Mouse (Mus musculus) midbrain, embryonic 15.5 days (tissue): ENCODE measurements around the gene Fanca. TPM values are rescaled to one million over a fixed set of nuclear protein-coding genes. Genes with fewer than 3 reads are reported as not detected.

Experiments
- ATAC-seq: fragments of 200-750 bp; cut with Nextera tagmentation; replicated peaks from 2 replicates; pipeline ENCODE4 v1.8.0; 2017; ENCODE audit warnings: moderate TSS enrichment
- H3K27ac ChIP-seq: fragments of 300-500 bp; sonication (generic); 2 replicates; pipeline ENCODE4 v1.5.1; 2015; ENCODE audit warnings: mild to moderate bottlenecking, inconsistent platforms
- H3K27me3 ChIP-seq: fragments of 300-500 bp; sonication (generic); replicated peaks from 2 replicates; pipeline ENCODE4 v1.6.1; 2015; ENCODE audit warnings: inconsistent platforms
- H3K36me3 ChIP-seq: fragments of 300-500 bp; sonication (generic); replicated peaks from 2 replicates; pipeline ENCODE4 v1.6.1; 2015; ENCODE audit warnings: inconsistent platforms
- H3K4me1 ChIP-seq: fragments of 300-500 bp; sonication (generic); 2 replicates; pipeline ENCODE4 v1.6.1; 2015; ENCODE audit warnings: inconsistent platforms
- H3K4me2 ChIP-seq: fragments of 300-500 bp; sonication (generic); 2 replicates; pipeline ENCODE4 v1.6.1; 2015; ENCODE audit warnings: inconsistent platforms, mild to moderate bottlenecking, moderate library complexity
- H3K4me3 ChIP-seq: fragments of 300-500 bp; sonication (generic); 2 replicates; pipeline ENCODE4 v1.5.1; 2015; ENCODE audit warnings: mild to moderate bottlenecking, inconsistent platforms
- H3K9ac ChIP-seq: fragments of 300-500 bp; sonication (generic); 2 replicates; pipeline ENCODE4 v1.6.1; 2015; ENCODE audit warnings: mild to moderate bottlenecking, inconsistent platforms
- H3K9me3 ChIP-seq: fragments of 300-500 bp; sonication (generic); 2 replicates; pipeline ENCODE4 v1.6.1; 2016; ENCODE audit warnings: inconsistent platforms
- WGBS: fragments of 180-500 bp; shearing (Covaris S2); methylation state at CpG from one replicate; pipeline ENCODE4 v1.1.7; 2015; ENCODE audit warnings: mixed read lengths; 5-methylcytosine and 5-hydroxymethylcytosine counted together
- polyA plus RNA-seq: library from polyadenylated mRNA; unstranded; fragments of >200 nt; fragmentation: Nextera tagmentation; extraction: Ambion mirVana; gene quantifications from 2 replicates; pipeline ENCODE4 v1.2.1, GENCODE M21; 2015

Gene Fanca
- polyA plus RNA-seq, result 6.4 and 9.8 TPM in 2 replicates

GRCm38 (mm10) chr8:123318467-123318911 lies at the start of gene Fanca:
Gene Fanca, minus strand, starts transcription at chr8:123318576.
- Histone ChIP-seq H3K9me3 (no peaks in the 10 kb centered on the region), H3K9ac (peak within 1 kb of the TSS; percentile 47), H3K27me3 (no peaks in the 10 kb centered on the region), H3K36me3 (no peaks in the 10 kb centered on the region), H3K4me2 (peak within 1 kb of the TSS; percentile 98), H3K27ac (no peak within 1 kb of the TSS), H3K4me1 (peaks cover 14% of the 10 kb centered on the region), H3K4me3 (peak within 1 kb of the TSS; percentile 52)
- peak; percentile 98 for ATAC-seq
- under 1% methylated on average over 24 of the region's 24 CpGs for WGBS

- 47% methylated on average over 12 of the region's 12 CpGs for WGBS
- H3K4me3 ChIP-seq, result no peak overlapping the region
- H3K27ac ChIP-seq, result peak overlapping the region; percentile 62
- no peaks in the 10 kb centered on the region for H3K9me3 ChIP-seq
- no peaks in the 10 kb centered on the region for H3K27me3 ChIP-seq
- peak; percentile 67; the same call in 1 of the 2 replicates for ATAC-seq
- H3K36me3 ChIP-seq, result peaks cover 45% of the 10 kb centered on the region
- H3K9ac ChIP-seq, result no peak overlapping the region
- H3K4me2 ChIP-seq, result no peak overlapping the region
- 0 out of 2 replicates have a peak, but pooled peaks cover 3% of the 10 kb centered on the region for H3K4me1 ChIP-seq
Measured at GRCm38 (mm10) chr8:123361082-123361739, 42.8 kb upstream of the Fanca start.

- no peak for ATAC-seq
- 26% methylated on average over 11 of the region's 11 CpGs for WGBS
- H3K9ac ChIP-seq, result no peak overlapping the region
- no peaks in the 10 kb centered on the region for H3K9me3 ChIP-seq
- 0 out of 2 replicates have a peak, but pooled peaks cover 4% of the 10 kb centered on the region for H3K4me1 ChIP-seq
- no peak overlapping the region for H3K4me3 ChIP-seq
- no peaks in the 10 kb centered on the region for H3K27me3 ChIP-seq
- H3K4me2 ChIP-seq, result no peak overlapping the region
- 0 out of 2 replicates have a peak, but pooled peaks cover 10% of the 10 kb centered on the region for H3K36me3 ChIP-seq
- no peak overlapping the region for H3K27ac ChIP-seq
Measured at GRCm38 (mm10) chr8:123353216-123353615, 34.8 kb upstream of the Fanca start.

- ATAC-seq, result no peak
- no peak overlapping the region for H3K4me3 ChIP-seq
- WGBS, result 39% methylated on average over 13 of the region's 13 CpGs
- no peak overlapping the region for H3K9ac ChIP-seq
- 0 out of 2 replicates have a peak, but pooled peaks cover 7% of the 10 kb centered on the region for H3K36me3 ChIP-seq
- H3K4me1 ChIP-seq, result 0 out of 2 replicates have a peak, but pooled peaks cover 4% of the 10 kb centered on the region
- no peak overlapping the region for H3K27ac ChIP-seq
- no peak overlapping the region for H3K4me2 ChIP-seq
- no peaks in the 10 kb centered on the region for H3K9me3 ChIP-seq
- H3K27me3 ChIP-seq, result no peaks in the 10 kb centered on the region
Measured at GRCm38 (mm10) chr8:123352786-123353185, 34.4 kb upstream of the Fanca start.

- Histone ChIP-seq H3K27ac (no peak overlapping the region), H3K36me3 (0 out of 2 replicates have a peak, but pooled peaks cover 4% of the 10 kb centered on the region), H3K27me3 (no peaks in the 10 kb centered on the region), H3K9me3 (no peaks in the 10 kb centered on the region), H3K4me1 (0 out of 2 replicates have a peak, but pooled peaks cover 4% of the 10 kb centered on the region), H3K9ac (no peak overlapping the region), H3K4me2 (no peak overlapping the region), H3K4me3 (no peak overlapping the region)
- no peak for ATAC-seq
- WGBS, result 84% methylated on average over 12 of the region's 12 CpGs
Measured at GRCm38 (mm10) chr8:123352118-123352517, 33.7 kb upstream of the Fanca start.

- 0 out of 2 replicates have a peak, but pooled peaks cover 4% of the 10 kb centered on the region for H3K4me1 ChIP-seq
- no peak overlapping the region for H3K9ac ChIP-seq
- H3K4me2 ChIP-seq, result no peak overlapping the region
- H3K9me3 ChIP-seq, result no peaks in the 10 kb centered on the region
- WGBS, result 80% methylated on average over 4 of the region's 4 CpGs
- H3K27ac ChIP-seq, result no peak overlapping the region
- no peaks in the 10 kb centered on the region for H3K27me3 ChIP-seq
- no peak overlapping the region for H3K4me3 ChIP-seq
- no peak for ATAC-seq
- H3K36me3 ChIP-seq, result 0 out of 2 replicates have a peak, but pooled peaks cover 4% of the 10 kb centered on the region
Measured at GRCm38 (mm10) chr8:123349073-123349472, 30.7 kb upstream of the Fanca start.

- Histone ChIP-seq H3K27me3 (no peaks in the 10 kb centered on the region), H3K9me3 (no peaks in the 10 kb centered on the region), H3K9ac (no peak overlapping the region), H3K36me3 (0 out of 2 replicates have a peak, but pooled peaks cover 4% of the 10 kb centered on the region), H3K4me1 (0 out of 2 replicates have a peak, but pooled peaks cover 4% of the 10 kb centered on the region), H3K27ac (no peak overlapping the region), H3K4me2 (no peak overlapping the region), H3K4me3 (no peak overlapping the region)
- 70% methylated on average over 9 of the region's 9 CpGs for WGBS
- no peak for ATAC-seq
Measured at GRCm38 (mm10) chr8:123348237-123348843, 30.0 kb upstream of the Fanca start.

GRCm38 (mm10) chr8:123347293-123347692 lies 28.9 kb upstream of the Fanca start:
- no peaks in the 10 kb centered on the region for H3K9me3 ChIP-seq
- no peak overlapping the region for H3K9ac ChIP-seq
- WGBS, result 89% methylated on average over 2 of the region's 2 CpGs
- H3K4me2 ChIP-seq, result no peak overlapping the region
- no peak overlapping the region for H3K4me3 ChIP-seq
- H3K27ac ChIP-seq, result no peak overlapping the region
- H3K4me1 ChIP-seq, result 0 out of 2 replicates have a peak, but pooled peaks cover 4% of the 10 kb centered on the region
- no peak for ATAC-seq
- H3K27me3 ChIP-seq, result no peaks in the 10 kb centered on the region
- H3K36me3 ChIP-seq, result 0 out of 2 replicates have a peak, but pooled peaks cover 4% of the 10 kb centered on the region

- 89% methylated on average over 6 of the region's 6 CpGs for WGBS
- Histone ChIP-seq H3K36me3 (0 out of 2 replicates have a peak, but pooled peaks cover 4% of the 10 kb centered on the region), H3K9ac (no peak overlapping the region), H3K9me3 (no peaks in the 10 kb centered on the region), H3K4me3 (no peak overlapping the region), H3K4me2 (no peak overlapping the region), H3K4me1 (0 out of 2 replicates have a peak, but pooled peaks cover 4% of the 10 kb centered on the region), H3K27ac (no peak overlapping the region), H3K27me3 (no peaks in the 10 kb centered on the region)
- ATAC-seq, result no peak
Measured at GRCm38 (mm10) chr8:123345856-123346255, 27.5 kb upstream of the Fanca start.

- H3K4me1 ChIP-seq, result 0 out of 2 replicates have a peak, but pooled peaks cover 4% of the 10 kb centered on the region
- H3K9me3 ChIP-seq, result no peaks in the 10 kb centered on the region
- no peak overlapping the region for H3K4me2 ChIP-seq
- ATAC-seq, result no peak
- H3K4me3 ChIP-seq, result no peak overlapping the region
- no peak overlapping the region for H3K9ac ChIP-seq
- no peak overlapping the region for H3K27ac ChIP-seq
- no peaks in the 10 kb centered on the region for H3K27me3 ChIP-seq
- 0 out of 2 replicates have a peak, but pooled peaks cover 6% of the 10 kb centered on the region for H3K36me3 ChIP-seq
- 85% methylated on average over 8 of the region's 8 CpGs for WGBS
Measured at GRCm38 (mm10) chr8:123345135-123345534, 26.8 kb upstream of the Fanca start.

- WGBS, result 88% methylated on average over 12 of the region's 12 CpGs
Measured at GRCm38 (mm10) chr8:123343422-123343821, 25.0 kb upstream of the Fanca start.

GRCm38 (mm10) chr8:123342911-123343310 lies 24.5 kb upstream of the Fanca start:
- 0 out of 2 replicates have a peak, but pooled peaks cover 4% of the 10 kb centered on the region for H3K36me3 ChIP-seq
- no peak overlapping the region for H3K9ac ChIP-seq
- no peak overlapping the region for H3K27ac ChIP-seq
- 83% methylated on average over 7 of the region's 7 CpGs for WGBS
- no peaks in the 10 kb centered on the region for H3K27me3 ChIP-seq
- no peak overlapping the region for H3K4me2 ChIP-seq
- no peaks in the 10 kb centered on the region for H3K4me1 ChIP-seq
- H3K4me3 ChIP-seq, result no peak overlapping the region
- H3K9me3 ChIP-seq, result no peaks in the 10 kb centered on the region
- no peak for ATAC-seq

More at GRCm38 (mm10) chr8:123343422-123343821, 25.0 kb upstream of the Fanca start:
- H3K9ac ChIP-seq, result no peak overlapping the region
- no peak for ATAC-seq
- no peak overlapping the region for H3K27ac ChIP-seq
- H3K4me1 ChIP-seq, result no peaks in the 10 kb centered on the region
- H3K4me2 ChIP-seq, result no peak overlapping the region
- H3K4me3 ChIP-seq, result no peak overlapping the region
- no peaks in the 10 kb centered on the region for H3K9me3 ChIP-seq
- H3K27me3 ChIP-seq, result no peaks in the 10 kb centered on the region
- 0 out of 2 replicates have a peak, but pooled peaks cover 4% of the 10 kb centered on the region for H3K36me3 ChIP-seq
